Mouse (Mus musculus) fat pad, adult 2 months (tissue): ENCODE data around the gene Gm13290.
"Not testable (repeated sequence)": the region's sequence is repeated elsewhere in the genome, so short reads cannot be mapped to it uniquely, and the experiment has no call there.

ENCODE experiments used
- DNase-seq: peaks from one replicate; pipeline ENCODE4 v3.0.0-alpha.2; 2011; ENCODE audit warnings: low read depth, low spot score; ENCODE audit errors: extremely low read depth

Gm13290 gene

DNA sequence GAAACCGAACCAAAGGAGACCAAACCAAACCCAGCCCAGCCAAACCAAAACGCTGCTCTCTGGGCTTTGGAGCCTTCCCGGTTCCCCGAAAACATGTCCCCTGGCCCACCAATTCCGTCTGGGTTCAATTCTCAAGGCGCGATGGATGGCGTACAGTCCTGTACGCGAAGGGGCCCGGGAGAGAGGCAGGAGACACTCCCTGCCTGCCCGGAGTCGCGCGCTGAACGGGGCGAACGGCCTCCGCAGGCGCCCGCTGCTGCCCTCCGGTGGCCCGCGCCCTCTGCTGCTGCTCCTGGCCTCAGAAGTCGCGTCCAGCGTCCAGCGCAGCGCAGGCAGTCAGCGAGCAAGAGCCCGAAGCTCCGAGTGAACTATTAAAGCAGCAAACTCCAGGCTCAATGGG, at the start of gene Gm13290:
Gene Gm13290, plus strand, starts transcription at position 301 of the 400 bp plus-strand sequence.
- not testable (repeated sequence) for DNase-seq

- DNase-seq = no peak
These were observed 46.9 kb upstream of the Gm13290 start for GRCm38 (mm10) chr4:88726727-88727126.

GRCm38 (mm10) chr4:88727324-88727723, 46.3 kb upstream of the Gm13290 start:
- no peak for DNase-seq

GRCm38 (mm10) chr4:88738480-88738879, 35.2 kb upstream of the Gm13290 start:
- no peak for DNase-seq

- DNase-seq = no peak
These were observed 34.6 kb upstream of the Gm13290 start for GRCm38 (mm10) chr4:88739036-88739435.

DNA sequence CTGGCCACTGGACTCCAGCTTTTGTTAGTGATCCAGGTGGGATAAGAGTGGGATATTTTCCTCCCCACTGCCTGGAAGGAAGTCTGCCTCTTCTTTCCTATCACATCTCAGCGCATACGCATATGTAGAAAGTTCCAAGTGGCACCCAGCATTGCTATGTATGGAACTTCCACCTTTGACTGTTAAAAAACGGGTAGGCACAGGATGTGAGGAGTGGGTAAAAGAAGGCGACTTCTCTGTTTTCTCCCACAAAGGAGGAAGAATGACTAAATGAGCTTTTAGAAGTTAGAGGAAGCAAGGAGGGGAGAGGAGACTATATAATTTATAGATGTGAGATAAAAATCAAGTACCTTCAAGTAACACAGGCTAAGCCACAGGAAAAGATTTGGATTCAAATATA, 32.2 kb upstream of the Gm13290 start:
- DNase-seq = no peak

DNA sequence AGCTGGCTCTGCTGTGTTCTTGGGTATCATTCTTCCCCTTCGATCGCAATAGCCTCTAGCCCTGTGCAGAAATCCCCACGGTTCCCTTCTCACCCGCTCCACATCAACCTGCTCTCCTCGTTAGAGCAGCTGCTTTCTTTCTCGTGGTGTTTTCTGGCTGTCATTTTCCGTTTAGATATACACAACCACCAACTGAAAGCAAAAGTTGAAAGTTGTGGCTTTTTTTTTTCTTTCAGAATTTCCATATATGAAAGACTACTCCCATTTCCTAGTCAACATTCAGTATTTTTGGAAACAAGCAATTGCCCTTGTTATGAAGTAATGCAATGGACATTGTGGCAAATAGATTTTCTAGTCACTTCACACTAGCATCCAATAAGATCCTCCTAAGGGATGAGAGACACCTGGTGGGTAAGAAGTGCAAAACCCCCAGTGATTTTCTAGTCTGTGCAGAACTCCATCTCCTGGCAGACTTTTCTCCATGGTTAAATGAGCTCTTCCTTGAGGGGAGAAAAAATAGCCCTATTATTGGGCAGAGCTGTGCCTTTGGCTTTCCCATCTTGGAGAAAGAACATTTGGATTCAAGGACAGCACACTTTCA, 30.8 kb upstream of the Gm13290 start:
- DNase-seq = no peak

DNA sequence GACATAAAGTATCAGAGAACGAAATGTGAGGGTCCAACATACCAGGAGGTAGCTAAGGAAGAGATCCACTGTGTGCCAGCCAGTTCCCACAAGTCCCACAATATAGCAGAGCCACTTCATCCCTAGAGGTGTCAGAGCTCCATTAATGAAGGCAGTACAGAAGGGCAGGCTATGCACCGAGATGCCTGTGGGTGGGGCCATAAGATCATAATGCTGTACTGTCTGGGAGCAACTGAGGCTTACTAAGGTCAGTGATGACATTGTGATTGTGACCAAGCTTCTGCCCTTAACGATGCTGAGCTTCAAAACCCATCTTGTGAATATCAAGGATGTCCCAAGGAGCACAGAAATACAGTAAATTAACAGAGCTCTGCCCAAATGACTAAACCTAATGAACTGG, 29.4 kb upstream of the Gm13290 start:
- no peak for DNase-seq

DNA sequence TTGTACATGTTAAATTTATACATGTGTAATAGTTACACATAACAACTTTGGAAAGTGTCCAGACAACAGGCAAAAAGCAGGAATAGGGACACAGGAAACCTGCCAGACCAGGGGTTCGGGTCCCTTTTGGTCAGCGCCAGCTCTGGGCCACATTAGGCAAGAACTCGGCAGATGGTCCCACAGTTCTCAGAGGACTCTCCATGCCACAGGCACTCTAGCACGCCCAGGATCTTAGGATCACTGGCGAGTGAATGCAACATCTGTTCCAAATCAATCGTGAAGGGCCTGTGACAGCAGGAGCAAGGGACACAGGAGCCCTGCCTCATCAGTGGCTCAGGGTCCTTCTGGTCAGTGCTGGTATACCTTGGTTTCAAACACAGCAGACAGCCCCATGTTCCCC, 23.7 kb upstream of the Gm13290 start:
- DNase-seq = no peak

DNA sequence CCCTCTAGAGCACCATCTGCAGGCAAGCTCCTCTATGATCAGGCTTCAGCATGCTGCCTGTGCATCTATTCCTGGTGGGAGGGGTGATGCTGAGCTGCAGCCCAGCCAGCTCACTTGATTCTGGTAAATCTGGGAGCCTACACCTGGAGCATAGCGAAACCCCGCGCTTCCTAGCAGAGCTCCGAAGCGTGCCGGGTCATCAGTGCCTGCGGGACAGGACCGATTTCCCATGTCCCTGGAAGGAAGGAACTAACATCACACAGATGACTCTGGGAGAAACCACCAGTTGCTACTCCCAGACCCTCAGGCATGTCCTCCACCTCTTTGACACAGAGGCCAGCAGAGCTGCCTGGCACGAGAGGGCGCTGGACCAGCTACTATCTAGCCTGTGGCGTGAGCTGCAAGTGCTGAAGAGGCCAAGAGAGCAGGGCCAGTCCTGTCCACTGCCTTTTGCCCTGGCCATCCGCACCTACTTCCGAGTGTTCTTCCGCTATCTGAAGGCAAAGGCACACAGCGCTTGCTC, 18.8 kb upstream of the Gm13290 start, which contains the start of gene Gm13271:
Gene Gm13271, plus strand, starts transcription at position 51 of the 523 bp plus-strand sequence.
- DNase-seq = not testable (repeated sequence)

GRCm38 (mm10) chr4:88756581-88757513, 16.8 kb upstream of the Gm13290 start:
- DNase-seq = not testable (repeated sequence)

- DNase-seq = not testable (repeated sequence)
These were observed 16.0 kb upstream of the Gm13290 start for GRCm38 (mm10) chr4:88757628-88758031.

- DNase-seq = not testable (repeated sequence)
These were observed 14.9 kb upstream of the Gm13290 start for GRCm38 (mm10) chr4:88758751-88759150.

- DNase-seq = not testable (repeated sequence)
These were observed 13.9 kb upstream of the Gm13290 start, which contains the start of gene Gm13283 for GRCm38 (mm10) chr4:88759610-88760268. Gene Gm13283, plus strand, starts transcription at chr4:88760119.

- not testable (repeated sequence) for DNase-seq
These were observed 13.2 kb upstream of the Gm13290 start for GRCm38 (mm10) chr4:88760431-88760830.

- not testable (repeated sequence) for DNase-seq
These were observed 11.9 kb upstream of the Gm13290 start for GRCm38 (mm10) chr4:88761776-88762175.

DNA sequence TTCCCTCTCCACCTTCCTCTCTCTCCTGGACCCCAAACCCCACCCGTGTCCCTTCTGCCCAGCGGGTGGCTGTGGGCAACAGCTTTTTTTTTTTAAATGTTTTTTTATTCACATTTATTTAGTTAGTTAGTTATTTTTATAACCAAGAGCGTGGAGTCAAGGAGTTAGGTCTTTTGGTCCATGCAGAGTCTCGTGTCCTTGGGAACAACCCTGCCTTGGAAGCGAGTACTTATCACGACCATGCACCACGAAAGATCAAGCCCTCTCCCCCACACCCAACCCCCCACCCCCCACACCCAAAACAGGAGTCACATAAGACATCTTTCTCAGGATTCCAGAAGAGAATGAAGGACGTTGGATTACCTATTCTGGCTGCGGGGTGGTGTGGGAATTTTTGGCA, 11.3 kb upstream of the Gm13290 start:
- DNase-seq = not testable (repeated sequence)

DNA sequence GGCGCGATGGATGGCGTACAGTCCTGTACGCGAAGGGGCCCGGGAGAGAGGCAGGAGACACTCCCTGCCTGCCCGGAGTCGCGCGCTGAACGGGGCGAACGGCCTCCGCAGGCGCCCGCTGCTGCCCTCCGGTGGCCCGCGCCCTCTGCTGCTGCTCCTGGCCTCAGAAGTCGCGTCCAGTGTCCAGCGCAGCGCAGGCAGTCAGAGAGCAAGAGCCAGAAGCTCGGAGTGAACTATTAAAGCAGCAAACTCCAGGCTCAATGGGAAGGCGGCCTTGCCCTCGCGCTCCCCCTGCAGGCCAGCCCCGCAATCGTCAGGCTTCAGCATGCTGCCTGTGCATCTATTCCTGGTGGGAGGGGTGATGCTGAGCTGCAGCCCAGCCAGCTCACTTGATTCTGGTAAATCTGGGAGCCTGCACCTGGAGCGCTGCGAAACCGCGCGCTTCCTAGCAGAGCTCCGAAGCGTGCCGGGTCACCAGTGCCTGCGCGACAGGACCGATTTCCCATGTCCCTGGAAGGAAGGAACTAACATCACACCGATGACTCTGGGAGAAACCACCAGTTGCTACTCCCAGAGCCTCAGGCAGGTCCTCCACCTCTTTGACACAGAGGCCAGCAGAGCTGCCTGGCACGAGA, 10.1 kb upstream of the Gm13290 start:
- DNase-seq = not testable (repeated sequence)

- not testable (repeated sequence) for DNase-seq
These were observed 3.0 kb downstream of the Gm13290 start, which contains the start of gene Gm13289 for GRCm38 (mm10) chr4:88776622-88777021. Gene Gm13289, plus strand, starts transcription at chr4:88776922.

DNA sequence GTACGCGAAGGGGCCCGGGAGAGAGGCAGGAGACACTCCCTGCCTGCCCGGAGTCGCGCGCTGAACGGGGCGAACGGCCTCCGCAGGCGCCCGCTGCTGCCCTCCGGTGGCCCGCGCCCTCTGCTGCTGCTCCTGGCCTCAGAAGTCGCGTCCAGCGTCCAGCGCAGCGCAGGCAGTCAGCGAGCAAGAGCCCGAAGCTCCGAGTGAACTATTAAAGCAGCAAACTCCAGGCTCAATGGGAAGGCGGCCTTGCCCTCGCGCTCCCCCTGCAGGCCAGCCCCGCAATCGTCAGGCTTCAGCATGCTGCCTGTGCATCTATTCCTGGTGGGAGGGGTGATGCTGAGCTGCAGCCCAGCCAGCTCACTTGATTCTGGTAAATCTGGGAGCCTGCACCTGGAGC, 5.9 kb downstream of the Gm13290 start, which contains the start of gene Gm13272:
Gene Gm13272, plus strand, starts transcription at position 301 of the 400 bp plus-strand sequence.
- DNase-seq = not testable (repeated sequence)
